Mouse (Mus musculus) embryonic facial prominence, embryonic 13.5 days (tissue): ENCODE data around the gene Rtbdn. TPM values are rescaled to one million over a fixed set of nuclear protein-coding genes. Genes with fewer than 3 reads are reported as not detected.

Source experiments
- ATAC-seq: fragments of 200-750 bp; cut with Nextera tagmentation; 2 replicates; pipeline ENCODE4 v1.8.0; 2017; ENCODE audit warnings: low read depth; ENCODE audit not compliant: insufficient number of reproducible peaks, insufficient read depth, low FRiP score, low TSS enrichment
- H3K27ac ChIP-seq: fragments of 300-500 bp; sonication (generic); 2 replicates; pipeline ENCODE4 v1.5.1; 2015; ENCODE audit warnings: moderate library complexity, mild to moderate bottlenecking, inconsistent platforms
- H3K27me3 ChIP-seq: fragments of 300-500 bp; sonication (generic); 2 replicates; pipeline ENCODE4 v1.6.1; 2015; ENCODE audit warnings: mild to moderate bottlenecking, inconsistent platforms
- H3K36me3 ChIP-seq: fragments of 300-500 bp; sonication (generic); 2 replicates; pipeline ENCODE4 v1.6.1; 2015; ENCODE audit warnings: mild to moderate bottlenecking, inconsistent platforms
- H3K4me1 ChIP-seq: fragments of 300-500 bp; sonication (generic); 2 replicates; pipeline ENCODE4 v1.6.1; 2015; ENCODE audit warnings: inconsistent platforms
- H3K4me2 ChIP-seq: fragments of 300-500 bp; sonication (generic); 2 replicates; pipeline ENCODE4 v1.6.1; 2015; ENCODE audit warnings: moderate library complexity, mild to moderate bottlenecking, inconsistent platforms
- H3K4me3 ChIP-seq: fragments of 300-500 bp; sonication (generic); 2 replicates; pipeline ENCODE4 v1.5.1; 2015; ENCODE audit warnings: mild to moderate bottlenecking, inconsistent platforms
- H3K9ac ChIP-seq: fragments of 300-500 bp; sonication (generic); 2 replicates; pipeline ENCODE4 v1.6.1; 2015; ENCODE audit warnings: mild to moderate bottlenecking, inconsistent platforms
- H3K9me3 ChIP-seq: fragments of 300-500 bp; sonication (generic); 2 replicates; pipeline ENCODE4 v1.6.1; 2016; ENCODE audit warnings: inconsistent platforms
- WGBS: fragments of 180-500 bp; shearing (Covaris S2); methylation state at CpG from one replicate; pipeline ENCODE4 v1.1.7; 2015; ENCODE audit warnings: mixed read lengths; 5-methylcytosine and 5-hydroxymethylcytosine counted together
- polyA plus RNA-seq: library from polyadenylated mRNA; unstranded; fragments of >200 nt; fragmentation: Nextera tagmentation; extraction: Ambion mirVana; gene quantifications from 2 replicates; pipeline ENCODE4 v1.2.1, GENCODE M21; 2015

The Rtbdn gene
- polyA plus RNA-seq, 1 experiment from 2014 or later: 0.39 TPM

DNA sequence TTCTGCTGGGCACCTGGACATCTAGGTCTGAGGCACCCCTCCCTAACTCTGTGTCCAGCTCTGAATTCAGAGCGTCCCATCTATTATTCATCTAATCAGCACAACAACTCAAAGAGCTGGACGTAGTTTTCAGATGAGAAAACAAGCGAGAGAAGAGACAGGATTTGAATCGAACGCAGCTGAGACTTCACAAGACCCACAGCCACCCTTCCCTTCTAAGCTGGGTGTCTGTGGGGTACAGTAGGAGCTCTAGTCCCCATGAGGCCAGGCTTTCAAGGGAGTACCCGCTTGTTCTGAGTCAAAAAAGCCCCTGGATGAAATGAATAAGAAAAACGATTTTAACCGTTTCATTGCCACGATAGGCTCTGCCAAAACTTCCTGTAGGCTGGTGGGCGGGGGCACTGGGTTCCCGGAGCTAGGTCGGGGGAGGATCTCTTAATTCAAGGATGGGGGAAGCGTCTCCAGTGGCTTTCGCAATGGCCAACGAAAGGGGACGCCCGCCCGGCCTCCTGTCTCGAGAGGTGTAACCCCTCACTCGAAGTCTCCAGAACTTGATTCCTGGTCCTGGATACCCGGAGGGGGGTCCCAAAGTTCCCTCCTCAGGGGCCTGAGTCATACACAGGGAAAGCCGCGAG is 38.4 kb downstream of the Rtbdn start:
- WGBS: under 1% methylated on average over 23 of the region's 23 CpGs
- Histone ChIP-seq H3K4me1 (peaks cover 57% of the 10 kb centered on the region), H3K36me3 (no peaks in the 10 kb centered on the region), H3K9ac (peak overlapping the region; percentile 69), H3K27ac (peak overlapping the region; percentile 62), H3K9me3 (no peaks in the 10 kb centered on the region), H3K4me2 (peak overlapping the region; percentile 99), H3K4me3 (peak overlapping the region; percentile 56), H3K27me3 (peaks cover 25% of the 10 kb centered on the region)
- no peak for ATAC-seq

DNA sequence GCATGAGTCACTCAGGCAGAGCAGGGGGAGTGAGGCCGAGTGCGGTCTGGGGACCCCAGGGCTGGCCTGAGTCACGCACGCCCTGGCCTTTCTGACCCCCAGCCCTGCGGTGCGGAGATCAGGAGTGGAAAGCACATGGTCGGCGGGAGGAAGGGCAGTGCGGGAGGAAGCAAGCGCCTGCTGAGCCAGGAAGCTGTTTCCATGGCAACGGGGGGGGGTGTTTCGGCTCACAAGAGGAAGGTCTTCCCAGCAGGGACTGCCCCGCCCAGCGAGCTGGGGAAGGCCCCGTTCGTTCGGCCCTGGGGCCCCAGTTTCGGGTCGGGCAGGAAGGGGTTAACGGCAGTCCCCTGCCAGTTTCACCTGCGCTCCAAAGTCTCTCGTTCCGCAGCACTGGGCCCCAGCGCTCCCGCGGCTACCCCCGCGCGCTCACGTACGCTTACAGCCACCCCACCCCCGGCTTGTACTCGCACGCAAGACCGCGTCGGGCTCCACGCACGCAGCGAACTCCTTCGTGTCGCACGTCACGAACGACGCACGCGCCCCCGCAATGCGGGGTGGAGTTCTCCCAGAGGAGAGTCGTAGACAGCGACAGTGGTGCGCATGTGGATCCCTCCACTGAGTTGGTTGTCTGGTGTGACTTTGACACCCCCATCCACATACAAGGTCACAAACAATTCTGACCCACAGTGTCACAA is 39.0 kb downstream of the Rtbdn start:
- peak overlapping the region; percentile 62 for H3K27ac ChIP-seq
- peak overlapping the region; percentile 56 for H3K4me3 ChIP-seq
- under 1% methylated on average over 53 of the region's 53 CpGs for WGBS
- peaks cover 52% of the 10 kb centered on the region for H3K4me1 ChIP-seq
- H3K36me3 ChIP-seq: no peaks in the 10 kb centered on the region
- peak overlapping the region; percentile 69 for H3K9ac ChIP-seq
- peak overlapping the region; percentile 99 for H3K4me2 ChIP-seq
- no peaks in the 10 kb centered on the region for H3K9me3 ChIP-seq
- no peak for ATAC-seq
- peaks cover 25% of the 10 kb centered on the region for H3K27me3 ChIP-seq

- peak overlapping the region; percentile 62 for H3K27ac ChIP-seq
- H3K9me3 ChIP-seq: no peaks in the 10 kb centered on the region
- peaks cover 25% of the 10 kb centered on the region for H3K27me3 ChIP-seq
- no peaks in the 10 kb centered on the region for H3K36me3 ChIP-seq
- WGBS: 33% methylated on average over 8 of the region's 8 CpGs
- ATAC-seq: no peak
- peak overlapping the region; percentile 99 for H3K4me2 ChIP-seq
- peaks cover 52% of the 10 kb centered on the region for H3K4me1 ChIP-seq
- peak overlapping the region; percentile 56 for H3K4me3 ChIP-seq
- H3K9ac ChIP-seq: peak overlapping the region; percentile 69
Measured at GRCm38 (mm10) chr8:84986379-84986945, 39.7 kb downstream of the Rtbdn start.

DNA sequence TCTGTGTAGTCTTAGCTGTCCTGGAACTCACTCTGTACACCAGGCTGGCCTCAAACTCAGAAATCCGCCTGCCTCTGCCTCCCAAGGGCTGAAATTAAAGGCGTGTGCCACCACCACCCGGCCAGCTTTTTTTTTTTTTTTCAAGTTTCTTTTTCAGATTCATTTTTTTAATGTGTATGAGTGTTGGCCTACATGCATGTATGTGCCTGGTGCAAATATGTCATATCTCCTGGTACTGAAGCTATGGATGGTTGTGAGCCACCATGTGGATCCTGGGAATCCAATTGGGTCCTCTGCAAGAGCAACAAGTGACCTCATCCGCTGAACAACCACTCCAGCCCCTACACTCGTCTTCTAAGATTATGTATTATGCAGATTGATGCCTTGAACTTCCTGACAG is 40.6 kb downstream of the Rtbdn start:
- H3K27me3 ChIP-seq: peaks cover 25% of the 10 kb centered on the region
- no peak overlapping the region for H3K4me3 ChIP-seq
- peaks cover 43% of the 10 kb centered on the region for H3K4me1 ChIP-seq

GRCm38 (mm10) chr8:84987903-84988302 is 41.1 kb downstream of the Rtbdn start:
- H3K27ac ChIP-seq: no peak overlapping the region
- WGBS: 65% methylated on average over 2 of the region's 2 CpGs
- H3K4me1 ChIP-seq: peaks cover 40% of the 10 kb centered on the region
- H3K9me3 ChIP-seq: no peaks in the 10 kb centered on the region
- no peak overlapping the region for H3K9ac ChIP-seq
- no peaks in the 10 kb centered on the region for H3K36me3 ChIP-seq
- peaks cover 25% of the 10 kb centered on the region for H3K27me3 ChIP-seq
- no peak for ATAC-seq
- no peak overlapping the region for H3K4me3 ChIP-seq
- H3K4me2 ChIP-seq: no peak overlapping the region

More for the DNA sequence above, 40.6 kb downstream of the Rtbdn start:
- Histone ChIP-seq H3K27ac (no peak overlapping the region), H3K9ac (no peak overlapping the region), H3K36me3 (no peaks in the 10 kb centered on the region), H3K4me2 (no peak overlapping the region), H3K9me3 (no peaks in the 10 kb centered on the region)
- ATAC-seq: no peak
- WGBS: 75% methylated on average over 5 of the region's 5 CpGs

DNA sequence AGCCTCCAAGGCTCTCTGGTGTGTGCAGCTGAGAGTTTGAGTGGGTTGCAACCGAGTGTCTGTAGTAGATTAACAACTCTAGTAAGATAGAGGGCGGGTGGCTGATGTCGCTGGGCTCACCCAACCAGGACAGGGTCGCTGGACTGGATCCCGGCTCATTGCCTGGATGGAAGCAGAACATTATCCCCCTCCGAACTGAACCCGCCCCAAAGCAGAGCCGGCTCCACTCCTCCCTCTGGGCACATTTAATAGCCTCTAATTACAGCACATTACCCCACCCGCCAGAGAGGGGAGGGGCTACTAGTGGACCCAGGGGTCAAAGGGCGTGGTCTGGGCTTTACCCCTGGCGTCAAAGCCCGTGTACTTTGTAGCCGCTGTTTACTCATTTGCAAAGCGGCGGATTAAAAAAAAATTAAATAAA is 42.5 kb downstream of the Rtbdn start:
- Histone ChIP-seq H3K27me3 (peaks cover 22% of the 10 kb centered on the region), H3K9me3 (no peaks in the 10 kb centered on the region), H3K4me1 (peaks cover 35% of the 10 kb centered on the region), H3K4me2 (peak overlapping the region; percentile 90), H3K27ac (peak overlapping the region; percentile 71), H3K36me3 (no peaks in the 10 kb centered on the region), H3K4me3 (peak overlapping the region; percentile 62; the same call in 1 of the 2 replicates), H3K9ac (peak overlapping the region; percentile 49; the same call in 1 of the 2 replicates)
- no peak for ATAC-seq
- WGBS: 8% methylated on average over 15 of the region's 15 CpGs

DNA sequence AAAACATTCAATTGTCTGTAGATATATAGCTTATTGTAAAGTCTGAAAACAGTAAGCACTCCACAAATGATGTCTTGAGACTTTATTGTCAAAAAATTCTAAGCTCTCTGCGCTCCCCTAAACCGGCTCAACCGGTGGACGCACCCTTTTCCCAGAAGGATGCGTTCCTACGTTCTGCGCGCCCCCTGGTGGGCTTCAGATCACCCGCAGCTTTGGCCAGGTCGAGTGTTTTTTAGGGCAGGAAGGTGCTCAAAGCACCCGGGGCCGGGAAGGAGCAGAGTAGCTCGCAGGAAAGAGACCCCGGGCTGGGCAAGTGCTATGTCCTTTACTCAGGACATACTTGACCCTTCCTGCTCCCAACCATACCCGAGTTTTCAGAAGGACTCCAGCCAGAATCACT is 43.0 kb downstream of the Rtbdn start:
- Histone ChIP-seq H3K9ac (peak overlapping the region; percentile 69), H3K27me3 (peaks cover 19% of the 10 kb centered on the region), H3K9me3 (no peaks in the 10 kb centered on the region), H3K36me3 (0 out of 2 replicates have a peak, but pooled peaks cover 2% of the 10 kb centered on the region), H3K4me1 (peaks cover 30% of the 10 kb centered on the region), H3K4me3 (peak overlapping the region; percentile 62), H3K4me2 (peak overlapping the region; percentile 90), H3K27ac (peak overlapping the region; percentile 64; the same call in 1 of the 2 replicates)
- peak; percentile 56; the same call in 1 of the 2 replicates for ATAC-seq
- 0% methylated on average over 15 of the region's 15 CpGs for WGBS

DNA sequence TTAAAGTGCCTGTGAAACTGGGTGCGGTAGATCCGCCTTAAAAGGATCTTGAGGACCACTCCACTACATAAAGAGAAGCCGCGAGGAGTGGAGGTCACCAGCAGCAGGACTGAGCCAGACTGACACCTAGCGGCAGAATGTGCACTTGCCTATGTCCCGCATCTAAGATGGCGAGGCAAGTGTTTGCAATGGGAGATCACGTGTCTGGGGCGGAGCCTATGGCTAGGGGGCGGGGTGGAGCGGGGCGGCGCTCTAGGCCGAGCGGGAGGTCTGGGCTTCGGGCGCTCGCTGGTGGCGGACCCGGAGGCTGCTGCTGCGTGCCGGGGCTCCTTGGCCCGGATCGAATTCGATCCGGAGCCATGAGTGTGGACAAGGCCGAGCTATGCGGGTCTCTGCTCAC is 43.6 kb downstream of the Rtbdn start, which contains the start of gene Hook2:
Gene Hook2 (plus strand): TSS at position 255 of the 400 bp plus-strand sequence.
- Histone ChIP-seq H3K36me3 (0 out of 2 replicates have a peak, but pooled peaks cover 5% of the 10 kb centered on the region), H3K4me1 (peaks cover 25% of the 10 kb centered on the region), H3K27ac (peak within 1 kb of the TSS; percentile 77), H3K9ac (peak within 1 kb of the TSS; percentile 78), H3K4me2 (peak within 1 kb of the TSS; percentile 90), H3K27me3 (peaks cover 20% of the 10 kb centered on the region), H3K4me3 (peak within 1 kb of the TSS; percentile 62), H3K9me3 (no peaks in the 10 kb centered on the region)
- WGBS: under 1% methylated on average over 28 of the region's 28 CpGs
- ATAC-seq: peak; percentile 88

DNA sequence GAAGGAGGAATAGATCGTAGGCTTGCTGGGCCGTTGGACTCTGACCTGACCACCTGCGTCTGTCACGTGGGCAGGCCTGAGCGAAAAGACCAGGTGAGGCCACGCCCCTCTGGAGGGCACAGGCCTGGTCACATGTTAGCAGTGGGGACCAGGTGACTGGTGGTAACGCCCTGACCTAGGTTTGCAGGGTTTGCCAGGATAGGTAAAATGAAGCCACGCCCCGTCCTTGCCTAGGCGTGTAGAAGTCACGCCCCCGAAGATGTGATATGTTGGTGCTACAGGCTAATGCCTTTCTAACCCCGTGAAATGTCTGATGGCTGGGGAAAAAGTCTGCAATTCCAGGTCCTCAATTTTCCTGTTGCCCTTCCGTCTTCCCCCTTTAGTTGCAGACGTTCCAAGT is 44.0 kb downstream of the Rtbdn start:
- Histone ChIP-seq H3K36me3 (0 out of 2 replicates have a peak, but pooled peaks cover 7% of the 10 kb centered on the region), H3K4me2 (peak overlapping the region; percentile 90), H3K9ac (peak overlapping the region; percentile 78), H3K27ac (peak overlapping the region; percentile 77), H3K4me3 (peak overlapping the region; percentile 62), H3K4me1 (peaks cover 25% of the 10 kb centered on the region), H3K27me3 (peaks cover 20% of the 10 kb centered on the region), H3K9me3 (no peaks in the 10 kb centered on the region)
- ATAC-seq: peak; percentile 74
- WGBS: under 1% methylated on average over 15 of the region's 15 CpGs

DNA sequence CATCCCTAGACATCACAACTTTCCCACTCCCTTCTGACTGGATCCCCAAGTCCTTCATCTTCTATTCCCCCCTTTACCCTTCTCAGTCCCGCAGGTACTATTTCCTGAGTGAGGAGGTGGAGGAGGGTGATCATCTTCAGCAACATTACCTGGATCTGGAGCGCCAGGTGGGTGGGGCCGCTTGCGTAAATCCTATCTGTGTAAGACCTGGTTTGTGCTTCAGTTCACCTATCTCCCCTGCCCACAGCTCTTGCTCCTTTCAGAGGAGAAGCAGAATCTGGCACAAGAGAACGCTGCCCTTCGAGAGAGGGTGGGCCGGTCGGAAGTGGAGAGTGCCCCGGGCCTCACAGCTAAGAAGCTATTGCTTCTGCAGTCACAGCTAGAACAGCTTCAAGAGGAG is 47.6 kb downstream of the Rtbdn start:
- ATAC-seq: no peak
- Histone ChIP-seq H3K4me1 (peaks cover 14% of the 10 kb centered on the region), H3K4me2 (no peak overlapping the region), H3K36me3 (peaks cover 14% of the 10 kb centered on the region; the same call in 1 of the 2 replicates), H3K9ac (no peak overlapping the region), H3K4me3 (no peak overlapping the region), H3K27ac (no peak overlapping the region), H3K27me3 (peaks cover 23% of the 10 kb centered on the region), H3K9me3 (no peaks in the 10 kb centered on the region)
- WGBS: 95% methylated on average over 9 of the region's 9 CpGs

- WGBS: 25% methylated on average over 25 of the region's 25 CpGs
- Histone ChIP-seq H3K27me3 (peaks cover 23% of the 10 kb centered on the region), H3K4me1 (peaks cover 12% of the 10 kb centered on the region), H3K4me2 (peak overlapping the region; percentile 22; the same call in 1 of the 2 replicates), H3K27ac (no peak overlapping the region), H3K9me3 (no peaks in the 10 kb centered on the region), H3K9ac (peak overlapping the region; percentile 40; the same call in 1 of the 2 replicates), H3K36me3 (peaks cover 14% of the 10 kb centered on the region; the same call in 1 of the 2 replicates), H3K4me3 (0 out of 2 replicates have a peak overlapping the region, but pooled peaks have one; percentile 2)
- no peak for ATAC-seq
Measured at GRCm38 (mm10) chr8:84995680-84996079, 48.9 kb downstream of the Rtbdn start.
